Mouse (Mus musculus): Measurements from ENCODE around the gene D8Ertd738e. TPM values are rescaled to one million over a fixed set of nuclear protein-coding genes. Genes with fewer than 3 reads are reported as not detected.
A peak's percentile ranks its signal among the peaks of the same experiment; 100 is the strongest.

D8Ertd738e gene
- total and polyA plus RNA-seq, 3 experiments = 158 to 249 (median 206) TPM

DNA sequence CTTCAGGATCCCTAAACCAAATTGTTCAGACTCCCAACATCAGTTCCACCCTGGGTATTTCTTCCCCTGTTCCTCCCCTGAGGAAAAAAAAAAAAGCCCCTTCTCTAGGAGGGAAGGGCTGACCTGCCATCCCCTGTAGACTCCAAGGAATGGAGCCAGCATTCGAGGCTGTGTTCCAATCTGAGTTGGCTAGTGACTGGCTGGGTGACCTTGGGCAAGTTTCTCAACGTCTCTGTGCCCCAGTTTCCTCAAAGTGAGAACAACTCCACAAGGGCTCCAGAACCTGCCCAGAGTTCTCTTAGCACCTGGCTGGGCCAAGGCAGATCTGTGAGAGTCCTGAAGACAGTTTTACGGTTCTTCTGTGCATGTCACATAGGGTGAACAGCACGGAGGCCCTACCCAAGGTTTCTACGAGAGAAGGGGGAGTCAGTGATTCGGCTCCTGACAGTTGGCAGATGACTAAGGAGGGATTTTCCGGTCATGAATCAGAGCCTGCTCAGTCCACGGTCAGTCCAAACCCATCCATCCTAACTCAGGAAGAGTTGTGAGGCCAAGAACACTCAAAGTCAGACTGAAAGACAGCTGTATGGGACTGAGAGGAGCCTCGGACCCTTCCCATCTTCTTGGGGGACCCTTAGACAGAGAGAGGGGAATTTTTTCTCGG lies 13.6 kb downstream of the D8Ertd738e start:
- H3K27ac ChIP-seq = peak overlapping the region; percentile 95
- peaks cover 2% of the 10 kb centered on the region; the same call in 1 of the 2 replicates for H3K79me2 ChIP-seq (replicated peaks; ENCODE audit: control insufficient read depth, insufficient read depth, low read length)
- H3K4me1 ChIP-seq (ENCODE audit: control insufficient read depth, insufficient read depth, low read length) = peaks cover 9% of the 10 kb centered on the region
- peak overlapping the region; percentile 88 for H3K4me3 ChIP-seq
- H3K36me3 ChIP-seq (ENCODE audit: control insufficient read depth, insufficient read depth, low read length) = no peaks in the 10 kb centered on the region
- TF ChIP-seq POLR2A (IDR thresholded peaks at IDR 0.05; ENCODE audit: insufficient read depth, low read depth, low read length) (no peak), EP300 (IDR thresholded peaks at IDR 0.05; ENCODE audit: insufficient read depth, low read depth, low read length) (no peak), CTCF (IDR thresholded peaks at IDR 0.05) (no peak)
- no peaks in the 10 kb centered on the region for H3K27me3 ChIP-seq (ENCODE audit: control insufficient read depth, insufficient read depth, low read length)
- 7% methylated on average over 10 of the region's 10 CpGs for WGBS
- peak in 1 of 2 experiments; percentile 24 for DNase-seq
- intact Hi-C loops (cut with DNase I) = loop anchor here (2.0 kb wide), 1 partner anchor 21 kb away; the partner anchor contains the start of gene Mri1
- peak overlapping the region; percentile 93 for H3K9ac ChIP-seq (ENCODE audit: low read depth, low read length)

DNA sequence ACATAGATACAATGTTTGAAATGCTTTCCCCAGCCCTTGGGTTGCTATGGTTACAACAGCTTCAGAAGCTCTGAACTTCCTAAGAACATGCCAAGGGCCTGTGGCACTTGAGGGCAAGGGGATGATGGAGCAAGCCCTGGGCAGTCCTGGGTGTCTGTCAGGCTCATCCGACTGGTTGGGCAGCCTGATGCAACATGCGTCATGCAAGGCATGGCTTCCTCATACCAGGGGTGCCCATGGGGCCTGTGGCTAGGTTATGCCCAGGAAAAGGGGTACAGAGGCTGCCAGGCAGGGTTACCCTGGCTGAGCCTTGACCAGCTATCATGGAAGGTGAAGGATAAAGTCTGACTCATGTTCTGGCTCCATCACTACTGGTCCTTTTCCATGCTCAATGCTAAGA lies 16.5 kb downstream of the D8Ertd738e start:
- Histone ChIP-seq H3K79me2 (replicated peaks; ENCODE audit: control insufficient read depth, insufficient read depth, low read length) (peaks cover 2% of the 10 kb centered on the region; the same call in 1 of the 2 replicates), H3K4me1 (ENCODE audit: control insufficient read depth, insufficient read depth, low read length) (peaks cover 9% of the 10 kb centered on the region), H3K9ac (ENCODE audit: low read depth, low read length) (no peak overlapping the region), H3K4me3 (no peak overlapping the region), H3K27ac (no peak overlapping the region), H3K36me3 (ENCODE audit: control insufficient read depth, insufficient read depth, low read length) (no peaks in the 10 kb centered on the region), H3K27me3 (ENCODE audit: control insufficient read depth, insufficient read depth, low read length) (no peaks in the 10 kb centered on the region)
- intact Hi-C loops (cut with DNase I) = no loop called here
- DNase-seq = no peak
- 90% methylated on average over 2 of the region's 2 CpGs for WGBS
- TF ChIP-seq POLR2A (IDR thresholded peaks at IDR 0.05; ENCODE audit: insufficient read depth, low read depth, low read length) = no peak
- no peak for TF ChIP-seq EP300 (IDR thresholded peaks at IDR 0.05; ENCODE audit: insufficient read depth, low read depth, low read length)
- no peak for TF ChIP-seq CTCF (IDR thresholded peaks at IDR 0.05)

DNA sequence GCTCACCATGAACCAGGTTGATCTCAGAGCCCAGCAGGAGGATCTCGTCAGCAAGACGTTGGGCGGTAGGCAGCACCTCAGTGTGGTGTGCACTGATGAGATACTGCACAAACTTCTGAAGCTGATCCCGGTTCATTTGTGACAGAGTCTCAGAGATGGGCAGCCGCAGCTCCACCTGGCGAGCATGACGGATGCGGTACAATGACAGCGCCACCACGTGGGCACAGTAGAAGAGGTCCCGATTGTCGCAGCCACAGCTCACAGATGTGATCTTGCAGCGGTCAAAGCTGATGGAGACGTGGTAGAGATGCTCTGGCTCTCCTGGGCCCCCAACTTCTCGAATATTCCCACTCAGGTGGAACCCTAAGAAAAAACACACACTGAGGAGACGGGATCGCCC lies 18.8 kb downstream of the D8Ertd738e start:
- no peaks in the 10 kb centered on the region for H3K36me3 ChIP-seq (ENCODE audit: control insufficient read depth, insufficient read depth, low read length)
- TF ChIP-seq EP300 (IDR thresholded peaks at IDR 0.05; ENCODE audit: insufficient read depth, low read depth, low read length) = no peak
- peak; percentile 42 for TF ChIP-seq CTCF (IDR thresholded peaks at IDR 0.05)
- no peak for TF ChIP-seq POLR2A (IDR thresholded peaks at IDR 0.05; ENCODE audit: insufficient read depth, low read depth, low read length)

DNA sequence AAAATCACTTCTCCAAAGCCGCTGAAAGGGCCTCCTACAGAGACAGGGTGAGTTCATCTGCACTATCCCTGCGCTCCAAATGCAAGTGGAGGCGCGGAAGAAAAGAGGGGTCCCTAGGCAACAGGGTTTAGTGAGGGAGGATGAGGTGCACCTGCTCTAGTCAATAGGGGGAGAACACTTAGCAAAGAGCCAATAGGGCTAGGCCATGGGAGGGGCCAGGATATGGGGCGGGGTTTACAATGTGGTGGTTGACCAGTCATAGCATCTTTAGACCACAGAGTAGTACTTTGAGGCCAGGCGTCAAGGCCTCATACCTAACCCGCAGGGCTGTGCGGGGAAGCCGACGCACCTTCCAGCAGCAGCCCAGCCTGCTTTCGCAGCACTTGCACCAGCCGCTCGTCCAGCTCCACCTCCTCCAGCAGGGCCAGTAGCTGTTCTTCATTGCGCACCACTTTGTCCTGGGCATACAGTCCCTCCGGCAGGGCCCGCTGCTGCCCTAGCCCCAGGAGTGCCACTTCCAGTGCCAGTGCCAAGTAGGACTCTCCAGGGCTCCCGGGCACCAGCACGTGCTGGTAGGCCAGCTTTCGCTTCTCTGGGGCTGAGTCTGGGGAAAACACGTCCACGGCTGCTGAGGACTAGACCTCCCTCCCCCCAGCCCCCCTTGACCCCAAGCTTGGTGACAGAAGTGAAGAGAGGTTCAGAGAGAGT lies 26.0 kb downstream of the D8Ertd738e start:
- intact Hi-C loops (cut with DNase I) = no loop called here
- Histone ChIP-seq H3K36me3 (ENCODE audit: control insufficient read depth, insufficient read depth, low read length) (no peaks in the 10 kb centered on the region), H3K79me2 (replicated peaks; ENCODE audit: control insufficient read depth, insufficient read depth, low read length) (no peaks in the 10 kb centered on the region), H3K4me1 (ENCODE audit: control insufficient read depth, insufficient read depth, low read length) (no peaks in the 10 kb centered on the region), H3K27me3 (ENCODE audit: control insufficient read depth, insufficient read depth, low read length) (no peaks in the 10 kb centered on the region), H3K4me3 (no peak overlapping the region), H3K9ac (ENCODE audit: low read depth, low read length) (no peak overlapping the region), H3K27ac (no peak overlapping the region)
- WGBS = 92% methylated on average over 21 of the region's 21 CpGs
- no peak for DNase-seq
- TF ChIP-seq POLR2A (IDR thresholded peaks at IDR 0.05; ENCODE audit: insufficient read depth, low read depth, low read length) (no peak), EP300 (IDR thresholded peaks at IDR 0.05; ENCODE audit: insufficient read depth, low read depth, low read length) (no peak), CTCF (IDR thresholded peaks at IDR 0.05) (no peak)

More for the DNA sequence above, 18.8 kb downstream of the D8Ertd738e start:
- intact Hi-C loops (cut with DNase I) = no loop called here
- Histone ChIP-seq H3K4me3 (no peak overlapping the region), H3K9ac (ENCODE audit: low read depth, low read length) (no peak overlapping the region), H3K27me3 (ENCODE audit: control insufficient read depth, insufficient read depth, low read length) (no peaks in the 10 kb centered on the region), H3K4me1 (ENCODE audit: control insufficient read depth, insufficient read depth, low read length) (peaks cover 3% of the 10 kb centered on the region), H3K79me2 (replicated peaks; ENCODE audit: control insufficient read depth, insufficient read depth, low read length) (no peaks in the 10 kb centered on the region), H3K27ac (no peak overlapping the region)
- 82% methylated on average over 17 of the region's 17 CpGs for WGBS
- no peak for DNase-seq

DNA sequence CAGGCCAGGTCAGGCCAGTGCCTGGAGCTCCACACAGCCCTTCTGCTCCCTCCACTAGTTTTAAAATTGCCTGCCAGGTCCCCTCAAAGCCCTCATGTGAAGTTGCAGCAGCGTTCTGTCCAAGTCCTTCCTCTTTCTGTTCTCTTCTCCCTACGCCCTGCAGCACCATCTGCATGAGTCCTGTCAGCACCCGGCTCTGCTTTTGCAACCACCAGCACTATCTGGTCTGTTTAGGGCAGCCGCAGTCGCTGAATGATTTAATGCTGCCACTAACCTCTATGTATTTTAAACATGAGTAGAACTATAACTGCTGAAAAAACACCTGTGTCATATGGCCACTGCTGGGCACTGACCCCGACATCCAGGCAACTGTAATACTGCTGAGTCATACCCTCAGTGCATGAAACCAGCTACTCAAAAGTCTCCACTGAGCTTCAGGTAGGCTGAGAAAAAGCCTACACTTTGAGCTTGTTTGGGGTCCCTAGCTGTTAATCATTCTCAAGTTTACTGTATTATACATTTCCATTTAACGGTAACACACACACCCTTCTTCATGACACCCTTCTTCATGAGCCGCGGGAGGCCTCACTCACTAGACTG lies 26.9 kb downstream of the D8Ertd738e start:
- Histone ChIP-seq H3K4me1 (ENCODE audit: control insufficient read depth, insufficient read depth, low read length) (no peaks in the 10 kb centered on the region), H3K9ac (ENCODE audit: low read depth, low read length) (no peak overlapping the region), H3K79me2 (replicated peaks; ENCODE audit: control insufficient read depth, insufficient read depth, low read length) (no peaks in the 10 kb centered on the region), H3K27ac (no peak overlapping the region; the same call in 1 of the 2 replicates), H3K36me3 (ENCODE audit: control insufficient read depth, insufficient read depth, low read length) (no peaks in the 10 kb centered on the region), H3K4me3 (no peak overlapping the region), H3K27me3 (ENCODE audit: control insufficient read depth, insufficient read depth, low read length) (no peaks in the 10 kb centered on the region)
- peak in 1 of 2 experiments; percentile 46 for DNase-seq
- 85% methylated on average over 9 of the region's 9 CpGs for WGBS
- intact Hi-C loops (cut with DNase I) = no loop called here
- TF ChIP-seq POLR2A (IDR thresholded peaks at IDR 0.05; ENCODE audit: insufficient read depth, low read depth, low read length) (no peak), EP300 (IDR thresholded peaks at IDR 0.05; ENCODE audit: insufficient read depth, low read depth, low read length) (no peak), CTCF (IDR thresholded peaks at IDR 0.05) (no peak)
